8 mouse cellular contexts compared by ENCODE assay signal in genomic region chr14:45453538-45454233, GRCm38 (mm10). TPM values are rescaled to one million over a fixed set of nuclear protein-coding genes. Genes with fewer than 3 reads are reported as not detected.
DNase-seq lines count a peak whose midpoint lies in the region; ATAC-seq and TF ChIP-seq lines count a peak whose summit lies in the region.

No protein-coding gene starts in this region.

- TF ChIP-seq CTCF in gastrocnemius, adult 2 months (IDR thresholded peaks at IDR 0.05) = no peak

- intact Hi-C loops in gastrocnemius, adult 2 months (cut with DNase I) = no loop called here
- intact Hi-C loops in gastrocnemius, postnatal 36 days (cut with DNase I) = no loop called here

- H3K4me3 ChIP-seq in gastrocnemius, adult 2 months = no peak overlapping the region

- no peak for ATAC-seq in monocyte, adult 5-6 weeks (replicated peaks; ENCODE audit: insufficient number of reproducible peaks, low FRiP score, low TSS enrichment, poor library complexity, severe bottlenecking)

- H3K27ac ChIP-seq in gastrocnemius, adult 2 months = peak overlapping the region; percentile 75

- DNase-seq in gastrocnemius, adult 2 months = no peak
- no peak for DNase-seq in gastrocnemius, postnatal 36 days
- peak; percentile 43 for DNase-seq in R1 (ENCODE audit: low read depth, low spot score)
- peak; percentile 61 for DNase-seq in kidney, adult 9 months
- DNase-seq in lung, postnatal 10 days = peak; percentile 72
- DNase-seq in layer of hippocampus, postnatal 14 days (ENCODE audit: low spot score in 2 of 2) = no peak
- no peak for DNase-seq in frontal cortex, postnatal 14 days (ENCODE audit: low spot score in 2 of 2)

RNA-seq across cellular contexts. Expression of gene Gnpnat1, which starts 49.0 kb away (rescaled TPM):
- 10 to 100 TPM in 1 of 2 experiments, 1 to 10 TPM in 1; 6.0 to 10.9 TPM for total RNA-seq in gastrocnemius, adult 2 months (2021)
- total RNA-seq in gastrocnemius, postnatal 36 days (2021) = 10 to 100 TPM in 1 of 2 experiments, 1 to 10 TPM in 1; 8.1 to 11.0 TPM
- total RNA-seq in monocyte, adult 5-6 weeks (2017) = 29.9 to 73.9 TPM (median 51.6 TPM) in 3 replicates
- 10 to 100 TPM; 11.3 to 14.4 TPM for total RNA-seq in layer of hippocampus, postnatal 14 days (2021)

Comparison
In these comparisons a context has a peak if more than half of its experiments do, and no peak if none do; other contexts are left out.
1. DNase-seq: peak in R1 (single experiment), kidney, adult 9 months (single experiment) and lung, postnatal 10 days (single experiment); none in gastrocnemius, adult 2 months (single experiment), gastrocnemius, postnatal 36 days (0 of 2), layer of hippocampus, postnatal 14 days (0 of 2) and frontal cortex, postnatal 14 days (0 of 2).